Mouse (Mus musculus): ENCODE results near the gene Gm45716. TPM values are rescaled to one million over a fixed set of nuclear protein-coding genes. Genes with fewer than 3 reads are reported as not detected.

Gene Gm45716
- polyA plus RNA-seq, 1 experiment from 2014 or later = 24.9 TPM

- Histone ChIP-seq H3K4me3 (ENCODE audit: low read depth, low read length) (no peak overlapping the region), H3K27me3 (ENCODE audit: control insufficient read depth, insufficient read depth, low read length) (no peaks in the 10 kb centered on the region), H3K4me2 (ENCODE audit: low read depth, low read length) (no peak overlapping the region), H3K36me3 (ENCODE audit: control insufficient read depth, insufficient read depth, low read length) (peaks cover 29% of the 10 kb centered on the region), H3K4me1 (ENCODE audit: control insufficient read depth, insufficient read depth, low read length) (0 out of 2 replicates have a peak, but pooled peaks cover 1% of the 10 kb centered on the region), H3K9me3 (ENCODE audit: control insufficient read depth, low read length) (no peaks in the 10 kb centered on the region), H3K27ac (ENCODE audit: low read depth, low read length) (no peak overlapping the region), H3K9ac (replicated peaks; ENCODE audit: low read depth, low read length) (no peak overlapping the region)
- WGBS = 84% methylated on average over 10 of the region's 11 CpGs
- ATAC-seq (ENCODE audit: low read depth) = no peak
Observed at GRCm38 (mm10) chr11:90264180-90264579, 76.7 kb downstream of the Gm45716 start.

GRCm38 (mm10) chr11:90265581-90265980, 78.1 kb downstream of the Gm45716 start:
- 0 out of 2 replicates have a peak, but pooled peaks cover 3% of the 10 kb centered on the region for H3K4me1 ChIP-seq (ENCODE audit: control insufficient read depth, insufficient read depth, low read length)
- H3K9ac ChIP-seq (replicated peaks; ENCODE audit: low read depth, low read length) = no peak overlapping the region
- 91% methylated on average over 7 of the region's 7 CpGs for WGBS
- no peak overlapping the region for H3K27ac ChIP-seq (ENCODE audit: low read depth, low read length)
- H3K36me3 ChIP-seq (ENCODE audit: control insufficient read depth, insufficient read depth, low read length) = peaks cover 23% of the 10 kb centered on the region
- no peaks in the 10 kb centered on the region for H3K27me3 ChIP-seq (ENCODE audit: control insufficient read depth, insufficient read depth, low read length)
- no peak overlapping the region for H3K4me3 ChIP-seq (ENCODE audit: low read depth, low read length)
- H3K9me3 ChIP-seq (ENCODE audit: control insufficient read depth, low read length) = no peaks in the 10 kb centered on the region
- ATAC-seq (ENCODE audit: low read depth) = no peak
- no peak overlapping the region for H3K4me2 ChIP-seq (ENCODE audit: low read depth, low read length)

- H3K4me1 ChIP-seq (ENCODE audit: control insufficient read depth, insufficient read depth, low read length) = 0 out of 2 replicates have a peak, but pooled peaks cover 3% of the 10 kb centered on the region
- 27% methylated on average over 5 of the region's 5 CpGs for WGBS
- H3K27ac ChIP-seq (ENCODE audit: low read depth, low read length) = no peak overlapping the region
- H3K4me3 ChIP-seq (ENCODE audit: low read depth, low read length) = no peak overlapping the region
- H3K9me3 ChIP-seq (ENCODE audit: control insufficient read depth, low read length) = no peaks in the 10 kb centered on the region
- no peak overlapping the region for H3K9ac ChIP-seq (replicated peaks; ENCODE audit: low read depth, low read length)
- no peak overlapping the region for H3K4me2 ChIP-seq (ENCODE audit: low read depth, low read length)
- H3K27me3 ChIP-seq (ENCODE audit: control insufficient read depth, insufficient read depth, low read length) = no peaks in the 10 kb centered on the region
- no peak for ATAC-seq (ENCODE audit: low read depth)
- peaks cover 4% of the 10 kb centered on the region; the same call in 1 of the 2 replicates for H3K36me3 ChIP-seq (ENCODE audit: control insufficient read depth, insufficient read depth, low read length)
Observed at GRCm38 (mm10) chr11:90268934-90269333, 81.5 kb downstream of the Gm45716 start.

GRCm38 (mm10) chr11:90269398-90270123, 82.1 kb downstream of the Gm45716 start:
- peak; percentile 14; the same call in 1 of the 2 replicates for ATAC-seq (ENCODE audit: low read depth)
- Histone ChIP-seq H3K9ac (replicated peaks; ENCODE audit: low read depth, low read length) (no peak overlapping the region), H3K4me2 (ENCODE audit: low read depth, low read length) (no peak overlapping the region)

GRCm38 (mm10) chr11:90270132-90270877, 82.8 kb downstream of the Gm45716 start:
- Histone ChIP-seq H3K9ac (replicated peaks; ENCODE audit: low read depth, low read length) (no peak overlapping the region), H3K4me1 (ENCODE audit: control insufficient read depth, insufficient read depth, low read length) (0 out of 2 replicates have a peak, but pooled peaks cover 3% of the 10 kb centered on the region), H3K4me3 (ENCODE audit: low read depth, low read length) (no peak overlapping the region), H3K27ac (ENCODE audit: low read depth, low read length) (no peak overlapping the region), H3K4me2 (ENCODE audit: low read depth, low read length) (no peak overlapping the region), H3K36me3 (ENCODE audit: control insufficient read depth, insufficient read depth, low read length) (peaks cover 4% of the 10 kb centered on the region; the same call in 1 of the 2 replicates), H3K27me3 (ENCODE audit: control insufficient read depth, insufficient read depth, low read length) (no peaks in the 10 kb centered on the region), H3K9me3 (ENCODE audit: control insufficient read depth, low read length) (no peaks in the 10 kb centered on the region)
- WGBS = 80% methylated on average over 11 of the region's 11 CpGs
- ATAC-seq (ENCODE audit: low read depth) = no peak

More at GRCm38 (mm10) chr11:90269398-90270123, 82.1 kb downstream of the Gm45716 start:
- no peak overlapping the region for H3K27ac ChIP-seq (ENCODE audit: low read depth, low read length)
- WGBS = 29% methylated on average over 18 of the region's 18 CpGs
- no peaks in the 10 kb centered on the region for H3K9me3 ChIP-seq (ENCODE audit: control insufficient read depth, low read length)
- H3K4me3 ChIP-seq (ENCODE audit: low read depth, low read length) = no peak overlapping the region
- H3K36me3 ChIP-seq (ENCODE audit: control insufficient read depth, insufficient read depth, low read length) = peaks cover 4% of the 10 kb centered on the region; the same call in 1 of the 2 replicates
- H3K4me1 ChIP-seq (ENCODE audit: control insufficient read depth, insufficient read depth, low read length) = 0 out of 2 replicates have a peak, but pooled peaks cover 3% of the 10 kb centered on the region
- H3K27me3 ChIP-seq (ENCODE audit: control insufficient read depth, insufficient read depth, low read length) = no peaks in the 10 kb centered on the region

GRCm38 (mm10) chr11:90274187-90274586, 86.7 kb downstream of the Gm45716 start:
- Histone ChIP-seq H3K36me3 (ENCODE audit: control insufficient read depth, insufficient read depth, low read length) (peaks cover 6% of the 10 kb centered on the region; the same call in 1 of the 2 replicates), H3K4me1 (ENCODE audit: control insufficient read depth, insufficient read depth, low read length) (0 out of 2 replicates have a peak, but pooled peaks cover 1% of the 10 kb centered on the region), H3K27me3 (ENCODE audit: control insufficient read depth, insufficient read depth, low read length) (no peaks in the 10 kb centered on the region), H3K4me3 (ENCODE audit: low read depth, low read length) (no peak overlapping the region), H3K9me3 (ENCODE audit: control insufficient read depth, low read length) (no peaks in the 10 kb centered on the region), H3K27ac (ENCODE audit: low read depth, low read length) (no peak overlapping the region), H3K9ac (replicated peaks; ENCODE audit: low read depth, low read length) (no peak overlapping the region), H3K4me2 (ENCODE audit: low read depth, low read length) (no peak overlapping the region)
- ATAC-seq (ENCODE audit: low read depth) = no peak
- 70% methylated on average over 1 of the region's 1 CpGs for whole genome bisulfite sequencing

- Histone ChIP-seq H3K36me3 (ENCODE audit: control insufficient read depth, insufficient read depth, low read length) (peaks cover 6% of the 10 kb centered on the region; the same call in 1 of the 2 replicates), H3K4me3 (ENCODE audit: low read depth, low read length) (no peak overlapping the region), H3K27ac (ENCODE audit: low read depth, low read length) (no peak overlapping the region), H3K9me3 (ENCODE audit: control insufficient read depth, low read length) (no peaks in the 10 kb centered on the region), H3K4me2 (ENCODE audit: low read depth, low read length) (no peak overlapping the region), H3K27me3 (ENCODE audit: control insufficient read depth, insufficient read depth, low read length) (no peaks in the 10 kb centered on the region), H3K9ac (replicated peaks; ENCODE audit: low read depth, low read length) (no peak overlapping the region), H3K4me1 (ENCODE audit: control insufficient read depth, insufficient read depth, low read length) (no peaks in the 10 kb centered on the region)
- no peak for ATAC-seq (ENCODE audit: low read depth)
- WGBS = 86% methylated on average over 7 of the region's 7 CpGs
Observed at GRCm38 (mm10) chr11:90275663-90276062, 88.2 kb downstream of the Gm45716 start.

GRCm38 (mm10) chr11:90276150-90276549, 88.7 kb downstream of the Gm45716 start:
- no peak overlapping the region for H3K27ac ChIP-seq (ENCODE audit: low read depth, low read length)
- WGBS = 67% methylated on average over 8 of the region's 8 CpGs
- H3K27me3 ChIP-seq (ENCODE audit: control insufficient read depth, insufficient read depth, low read length) = no peaks in the 10 kb centered on the region
- no peak for ATAC-seq (ENCODE audit: low read depth)
- no peak overlapping the region for H3K4me3 ChIP-seq (ENCODE audit: low read depth, low read length)
- H3K9me3 ChIP-seq (ENCODE audit: control insufficient read depth, low read length) = no peaks in the 10 kb centered on the region
- no peaks in the 10 kb centered on the region for H3K4me1 ChIP-seq (ENCODE audit: control insufficient read depth, insufficient read depth, low read length)
- H3K36me3 ChIP-seq (ENCODE audit: control insufficient read depth, insufficient read depth, low read length) = peaks cover 6% of the 10 kb centered on the region; the same call in 1 of the 2 replicates
- H3K9ac ChIP-seq (replicated peaks; ENCODE audit: low read depth, low read length) = no peak overlapping the region
- H3K4me2 ChIP-seq (ENCODE audit: low read depth, low read length) = no peak overlapping the region

- H3K27me3 ChIP-seq (ENCODE audit: control insufficient read depth, insufficient read depth, low read length) = no peaks in the 10 kb centered on the region
- no peak for ATAC-seq (ENCODE audit: low read depth)
- no peak overlapping the region for H3K27ac ChIP-seq (ENCODE audit: low read depth, low read length)
- no peaks in the 10 kb centered on the region for H3K4me1 ChIP-seq (ENCODE audit: control insufficient read depth, insufficient read depth, low read length)
- no peak overlapping the region for H3K9ac ChIP-seq (replicated peaks; ENCODE audit: low read depth, low read length)
- no peaks in the 10 kb centered on the region for H3K9me3 ChIP-seq (ENCODE audit: control insufficient read depth, low read length)
- no peak overlapping the region for H3K4me2 ChIP-seq (ENCODE audit: low read depth, low read length)
- 81% methylated on average over 12 of the region's 12 CpGs for WGBS
- peaks cover 6% of the 10 kb centered on the region; the same call in 1 of the 2 replicates for H3K36me3 ChIP-seq (ENCODE audit: control insufficient read depth, insufficient read depth, low read length)
- no peak overlapping the region for H3K4me3 ChIP-seq (ENCODE audit: low read depth, low read length)
Observed at GRCm38 (mm10) chr11:90276561-90276960, 89.1 kb downstream of the Gm45716 start.

All from neural tube, embryonic 14.5 days (tissue).